Mouse (Mus musculus) ES-Bruce4 (cell line): ENCODE results near the gene 2700097O09Rik.
"Not testable (repeated sequence)": the region's sequence is repeated elsewhere in the genome, so short reads cannot be mapped to it uniquely, and the experiment has no call there.

Experiments
- CTCF ChIP-seq: IDR thresholded peaks from one replicate; pipeline ENCODE4 v1.8.1; 2011; ENCODE audit warnings: low read depth, low read length
- EP300 ChIP-seq: IDR thresholded peaks from 2 replicates; pipeline ENCODE4 v1.6.1; 2011; ENCODE audit warnings: low read depth, low read length; ENCODE audit not compliant: insufficient read depth

- not testable (repeated sequence) for TF ChIP-seq EP300, CTCF
Observed at GRCm38 (mm10) chr12:55080601-55080942, 662 bp upstream of the 2700097O09Rik start.
